Mouse (Mus musculus) cerebellum, adult 2 months (tissue): Measurements from ENCODE around the gene Trappc3. TPM values are rescaled to one million over a fixed set of nuclear protein-coding genes. Genes with fewer than 3 reads are reported as not detected.

Experiments
- DNase-seq, 2 experiments: peaks; one replicate each; pipeline ENCODE4 v3.0.0; 2021
- H3K27ac ChIP-seq: fragments of 200-500 bp; 2 replicates; pipeline ENCODE4 v1.5.1; 2012; ENCODE audit warnings: low read length, control low read depth, inconsistent platforms; ENCODE audit not compliant: insufficient read depth
- H3K27me3 ChIP-seq: fragments of 200-500 bp; 2 replicates; pipeline ENCODE4 v1.6.1; 2012; ENCODE audit warnings: inconsistent platforms, mild to moderate bottlenecking, low read length, moderate library complexity; ENCODE audit not compliant: control insufficient read depth, insufficient read depth
- H3K4me1 ChIP-seq: fragments of 200-500 bp; 2 replicates; pipeline ENCODE4 v1.6.1; 2011; ENCODE audit warnings: low read length; ENCODE audit not compliant: control insufficient read depth, insufficient read depth
- H3K4me3 ChIP-seq: fragments of 200-500 bp; replicated peaks from 2 replicates; pipeline ENCODE3; 2011; ENCODE audit warnings: mild to moderate bottlenecking, low read depth, low read length, control low read depth; ENCODE audit not compliant: insufficient read depth
- CTCF ChIP-seq: fragments of 200-500 bp; IDR thresholded peaks from 2 replicates; pipeline ENCODE4 v1.5.1; 2011; ENCODE audit warnings: low read depth, mild to moderate bottlenecking, control low read depth, low read length, moderate library complexity, borderline replicate concordance; ENCODE audit not compliant: insufficient read depth
- POLR2A ChIP-seq: fragments of 200-500 bp; IDR thresholded peaks from 2 replicates; pipeline ENCODE4 v1.6.1; 2011; ENCODE audit warnings: low read length, control low read depth, borderline replicate concordance; ENCODE audit not compliant: insufficient read depth
- WGBS: fragments of 180-500 bp; shearing (Covaris S2); methylation state at CpG from one replicate; pipeline ENCODE4 v1.1.7; 2018; 5-methylcytosine and 5-hydroxymethylcytosine counted together
- polyA plus RNA-seq: library from polyadenylated mRNA; depleted of rRNA; stranded (reverse); fragments of >200 nt; gene quantifications from 2 replicates; pipeline ENCODE4 v1.2.3, GENCODE M21; 2012

Gene Trappc3
- polyA plus RNA-seq, 1 experiment: 175 TPM

- 13% methylated on average over 10 of the region's 10 CpGs for WGBS
- H3K4me1 ChIP-seq: peaks cover 25% of the 10 kb centered on the region
- DNase-seq: peak; percentile 69 to 84
- TF ChIP-seq CTCF: no peak
- no peak for TF ChIP-seq POLR2A
- H3K27ac ChIP-seq: peak overlapping the region; percentile 77
- no peaks in the 10 kb centered on the region for H3K27me3 ChIP-seq
- no peak overlapping the region for H3K4me3 ChIP-seq
Observed at GRCm38 (mm10) chr4:126260520-126261201, 1.5 kb upstream of the Trappc3 start.

GRCm38 (mm10) chr4:126261266-126261665, 859 bp upstream of the Trappc3 start:
- Histone ChIP-seq H3K27ac (peak overlapping the region; percentile 77), H3K4me1 (peaks cover 25% of the 10 kb centered on the region), H3K27me3 (no peaks in the 10 kb centered on the region), H3K4me3 (no peak overlapping the region)
- TF ChIP-seq CTCF (no peak), POLR2A (no peak)
- 59% methylated on average over 6 of the region's 6 CpGs for WGBS
- DNase-seq: no peak

- Histone ChIP-seq H3K4me3 (no peak overlapping the region), H3K4me1 (peaks cover 25% of the 10 kb centered on the region), H3K27ac (peak overlapping the region; percentile 77), H3K27me3 (no peaks in the 10 kb centered on the region)
- 26% methylated on average over 7 of the region's 7 CpGs for WGBS
- no peak for DNase-seq
- no peak for TF ChIP-seq POLR2A
- no peak for TF ChIP-seq CTCF
Observed at GRCm38 (mm10) chr4:126261675-126262074, 450 bp upstream of the Trappc3 start.

- WGBS: 48% methylated on average over 3 of the region's 3 CpGs
Observed at GRCm38 (mm10) chr4:126269292-126269691, 7.2 kb downstream of the Trappc3 start.

DNA sequence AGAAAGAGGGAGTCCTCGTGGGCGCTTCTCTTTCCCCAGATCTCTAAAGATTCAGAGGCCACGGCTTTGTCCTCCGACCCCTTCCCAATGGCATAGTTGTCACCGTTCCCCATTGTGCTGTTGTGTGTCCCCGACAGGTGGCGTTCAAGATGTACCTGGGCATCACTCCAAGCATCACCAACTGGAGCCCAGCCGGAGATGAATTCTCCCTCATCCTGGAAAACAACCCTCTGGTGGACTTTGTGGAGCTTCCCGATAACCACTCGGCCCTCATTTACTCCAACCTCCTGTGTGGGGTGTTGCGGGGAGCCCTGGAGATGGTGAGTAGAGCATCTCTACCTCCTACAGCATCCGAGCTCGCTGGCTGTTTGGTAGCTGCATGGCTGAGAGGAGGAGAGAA, 11.6 kb downstream of the Trappc3 start:
- peak overlapping the region; percentile 86 for H3K27ac ChIP-seq
- TF ChIP-seq POLR2A: peak; percentile 52; the same call in 1 of the 2 replicates
- peak; percentile 81 for TF ChIP-seq CTCF
- peaks cover 18% of the 10 kb centered on the region for H3K4me1 ChIP-seq
- peak overlapping the region; percentile 71 for H3K4me3 ChIP-seq
- WGBS: 12% methylated on average over 13 of the region's 13 CpGs
- peak; percentile 92 for DNase-seq
- H3K27me3 ChIP-seq: no peaks in the 10 kb centered on the region

More at GRCm38 (mm10) chr4:126269292-126269691, 7.2 kb downstream of the Trappc3 start:
- DNase-seq: no peak
- TF ChIP-seq POLR2A: no peak
- no peak for TF ChIP-seq CTCF
- Histone ChIP-seq H3K27ac (no peak overlapping the region), H3K27me3 (no peaks in the 10 kb centered on the region), H3K4me3 (no peak overlapping the region), H3K4me1 (no peaks in the 10 kb centered on the region; the same call in 1 of the 2 replicates)

GRCm38 (mm10) chr4:126275081-126275480, 13.0 kb downstream of the Trappc3 start:
- WGBS: 6% methylated on average over 4 of the region's 4 CpGs
- H3K27ac ChIP-seq: peak overlapping the region; percentile 99
- H3K4me3 ChIP-seq: peak overlapping the region; percentile 3
- H3K4me1 ChIP-seq: peaks cover 18% of the 10 kb centered on the region
- H3K27me3 ChIP-seq: no peaks in the 10 kb centered on the region
- peak; percentile 62 to 68 for DNase-seq
- no peak for TF ChIP-seq CTCF
- no peak for TF ChIP-seq POLR2A

DNA sequence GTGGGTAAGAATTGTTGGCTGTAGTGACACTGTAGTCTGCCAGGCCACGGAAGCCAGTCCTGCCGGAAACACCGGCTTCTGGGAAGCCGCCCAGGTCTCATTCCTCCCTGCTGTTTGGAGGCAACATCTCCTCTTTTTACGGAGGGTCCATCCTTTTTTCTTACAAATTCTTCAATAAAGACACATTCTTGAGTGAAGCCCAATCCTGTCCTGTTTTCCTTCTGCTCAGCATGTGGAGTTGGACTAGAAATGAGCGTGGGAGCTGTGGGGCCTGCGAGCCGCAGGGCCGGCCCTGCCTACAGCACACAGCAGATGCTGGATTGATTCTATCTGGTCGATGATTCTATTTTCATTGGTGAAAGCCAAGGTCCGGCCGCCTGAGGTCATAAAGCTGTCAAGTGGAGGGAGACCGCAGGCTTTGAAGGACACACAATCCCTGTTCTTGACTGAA, 13.6 kb downstream of the Trappc3 start:
- Histone ChIP-seq H3K4me1 (peaks cover 18% of the 10 kb centered on the region), H3K27me3 (no peaks in the 10 kb centered on the region), H3K27ac (peak overlapping the region; percentile 99), H3K4me3 (peak overlapping the region; percentile 24)
- peak; percentile 82 to 88 for DNase-seq
- 11% methylated on average over 13 of the region's 13 CpGs for WGBS
- TF ChIP-seq POLR2A (0 out of 2 replicates have a peak, but pooled peaks have one; percentile 16), CTCF (no peak)
